Mouse (Mus musculus) B cell, adult 2 months (primary cell): ENCODE results near the gene Tent4b.

ENCODE experiments used
- DNase-seq, 2 experiments: peaks; one replicate each; pipeline ENCODE4 v3.0.0; 2022

The Tent4b gene

GRCm38 (mm10) chr8:88228800-88229199, 29.8 kb downstream of the Tent4b start:
- DNase-seq, result no peak

GRCm38 (mm10) chr8:88236666-88237065, 37.7 kb downstream of the Tent4b start:
- DNase-seq, result no peak

- DNase-seq, result no peak
These were observed 38.6 kb downstream of the Tent4b start for GRCm38 (mm10) chr8:88237606-88238005.

- DNase-seq, result no peak
These were observed 40.3 kb downstream of the Tent4b start for GRCm38 (mm10) chr8:88239277-88239676.

- DNase-seq, result peak; percentile 7 to 16
These were observed 42.9 kb downstream of the Tent4b start for GRCm38 (mm10) chr8:88241871-88242270.

GRCm38 (mm10) chr8:88244298-88244697, 45.3 kb downstream of the Tent4b start:
- peak; percentile 68 to 71 for DNase-seq

- DNase-seq, result peak; percentile 38 to 53
These were observed 53.8 kb downstream of the Tent4b start for GRCm38 (mm10) chr8:88252791-88253190.

- DNase-seq, result no peak
These were observed 55.9 kb downstream of the Tent4b start for GRCm38 (mm10) chr8:88254957-88255356.

- DNase-seq, result no peak
These were observed 59.0 kb downstream of the Tent4b start for GRCm38 (mm10) chr8:88258024-88258423.

GRCm38 (mm10) chr8:88258544-88258943, 59.5 kb downstream of the Tent4b start:
- no peak for DNase-seq

GRCm38 (mm10) chr8:88260466-88260980, 61.5 kb downstream of the Tent4b start:
- DNase-seq, result no peak

GRCm38 (mm10) chr8:88262831-88263635, 64.0 kb downstream of the Tent4b start:
- DNase-seq, result no peak

GRCm38 (mm10) chr8:88265511-88265910, 66.5 kb downstream of the Tent4b start:
- DNase-seq, result no peak

GRCm38 (mm10) chr8:88266170-88266800, 67.3 kb downstream of the Tent4b start:
- DNase-seq, result peak; percentile 89 to 91

GRCm38 (mm10) chr8:88266801-88267403, 67.9 kb downstream of the Tent4b start:
- DNase-seq, result no peak

- DNase-seq, result peak; percentile 52 to 53
These were observed 70.3 kb downstream of the Tent4b start for GRCm38 (mm10) chr8:88269107-88269875.

- DNase-seq, result no peak
These were observed 71.1 kb downstream of the Tent4b start for GRCm38 (mm10) chr8:88270086-88270485.

GRCm38 (mm10) chr8:88272231-88273050, 73.4 kb downstream of the Tent4b start, which contains the start of gene Adcy7:
Gene Adcy7 (plus strand): TSS chr8:88272403.
- DNase-seq, result peak; percentile 80 to 83

GRCm38 (mm10) chr8:88273051-88273430, 74.0 kb downstream of the Tent4b start:
- DNase-seq, result no peak

GRCm38 (mm10) chr8:88274090-88274489, 75.1 kb downstream of the Tent4b start:
- no peak for DNase-seq

- no peak for DNase-seq
These were observed 80.2 kb downstream of the Tent4b start for GRCm38 (mm10) chr8:88279220-88279619.

- DNase-seq, result peak in 1 of 2 experiments; percentile 45
These were observed 80.7 kb downstream of the Tent4b start for GRCm38 (mm10) chr8:88279670-88280069.
